Mouse (Mus musculus) cerebellum, adult 9-10 months (tissue): ENCODE measurements around the gene D430042O09Rik.

Experiments used
- DNase-seq: peaks from one replicate; pipeline ENCODE4 v3.0.0; 2022

The D430042O09Rik gene

DNA sequence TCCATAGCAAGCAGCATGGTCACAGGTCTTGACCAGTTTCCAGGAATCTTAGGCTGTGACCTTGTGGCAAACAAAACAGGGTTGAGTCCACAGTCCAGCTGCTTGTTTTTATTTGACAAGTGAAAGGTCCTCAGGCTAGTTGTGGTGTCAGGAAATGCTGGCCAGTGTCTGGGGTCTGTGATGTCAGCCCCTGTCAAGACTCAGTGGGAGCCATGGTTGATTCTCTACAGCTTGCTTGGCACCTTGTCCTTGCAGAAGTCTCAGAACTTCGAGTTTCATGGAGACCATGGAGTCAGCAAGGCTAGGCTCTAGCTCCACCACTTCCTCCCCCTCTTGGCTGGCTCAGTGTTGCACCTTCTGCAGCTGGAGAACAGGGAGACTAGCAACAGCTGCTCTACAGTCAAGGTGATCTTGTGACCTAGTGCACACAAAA lies 33.6 kb downstream of the D430042O09Rik start:
- no peak for DNase-seq

DNA sequence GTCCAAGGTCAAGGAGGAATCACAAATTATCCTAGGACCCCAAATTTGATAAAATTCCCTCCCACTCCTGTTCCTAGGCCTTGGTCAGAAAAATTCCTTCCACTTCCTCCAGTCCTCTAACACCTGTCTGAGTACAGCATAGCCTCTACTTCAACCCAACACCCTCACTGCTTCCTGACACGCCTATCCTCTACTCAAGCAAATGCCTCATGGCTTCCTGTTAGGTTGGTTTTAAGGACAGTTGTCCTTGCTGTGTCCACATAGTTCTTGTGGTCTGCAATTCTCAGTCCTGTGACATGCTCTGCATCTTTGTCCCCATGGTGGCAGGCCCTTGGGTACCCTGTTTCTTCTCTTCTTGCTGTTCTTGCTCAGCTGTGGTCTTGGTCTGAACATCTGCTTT lies 37.1 kb downstream of the D430042O09Rik start:
- DNase-seq = no peak

DNA sequence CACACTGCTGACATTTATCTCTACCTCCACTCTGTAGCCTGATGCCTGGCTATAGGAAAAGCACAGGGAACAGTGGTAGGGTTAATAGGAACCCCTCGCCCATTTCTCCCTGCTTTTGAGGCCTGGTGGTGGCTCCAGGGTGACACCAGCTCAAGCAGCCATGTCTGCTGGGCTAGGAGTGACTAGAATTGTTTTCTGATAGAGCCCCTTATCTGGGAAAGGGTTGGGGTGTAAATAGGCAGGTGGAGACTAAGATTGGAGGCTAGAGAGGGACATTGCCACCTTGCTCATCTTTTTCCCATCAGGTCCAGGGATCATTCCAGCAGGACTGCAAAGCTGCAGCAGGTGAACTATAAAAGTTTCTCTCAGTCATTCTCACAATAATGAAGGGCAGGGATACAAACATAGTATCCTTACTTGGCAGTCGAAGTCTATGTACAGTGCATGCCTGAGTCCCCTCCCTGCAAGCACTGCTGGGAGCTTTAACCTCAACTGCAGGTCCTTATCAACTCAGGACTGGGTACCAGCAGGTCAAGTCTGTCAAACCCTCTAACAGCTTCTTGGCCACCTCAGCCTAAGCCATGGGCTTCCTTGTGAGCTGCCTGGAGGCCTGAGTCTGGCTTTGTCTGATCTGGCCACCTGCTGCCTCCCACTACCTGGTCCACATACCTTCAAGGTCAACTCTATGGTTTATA lies 39.1 kb downstream of the D430042O09Rik start:
- DNase-seq = no peak

DNA sequence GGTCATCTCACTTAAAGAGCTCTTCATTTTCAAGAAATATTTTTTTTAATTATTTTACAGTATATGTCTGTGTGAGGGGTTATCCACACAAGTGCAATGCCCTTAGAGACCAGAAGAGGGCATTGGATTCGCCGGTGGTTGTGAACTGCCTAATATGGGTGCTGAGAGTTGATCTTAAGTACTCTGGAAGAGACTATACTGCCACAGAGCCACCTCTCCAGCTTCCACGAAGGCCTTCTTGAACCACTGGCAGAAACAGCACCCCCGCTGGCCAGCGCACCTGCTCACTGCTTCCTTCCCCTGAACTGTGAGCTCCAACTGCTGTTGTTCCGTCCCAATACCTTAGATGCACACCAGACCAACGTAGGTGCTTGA lies 39.6 kb downstream of the D430042O09Rik start:
- DNase-seq = no peak

DNA sequence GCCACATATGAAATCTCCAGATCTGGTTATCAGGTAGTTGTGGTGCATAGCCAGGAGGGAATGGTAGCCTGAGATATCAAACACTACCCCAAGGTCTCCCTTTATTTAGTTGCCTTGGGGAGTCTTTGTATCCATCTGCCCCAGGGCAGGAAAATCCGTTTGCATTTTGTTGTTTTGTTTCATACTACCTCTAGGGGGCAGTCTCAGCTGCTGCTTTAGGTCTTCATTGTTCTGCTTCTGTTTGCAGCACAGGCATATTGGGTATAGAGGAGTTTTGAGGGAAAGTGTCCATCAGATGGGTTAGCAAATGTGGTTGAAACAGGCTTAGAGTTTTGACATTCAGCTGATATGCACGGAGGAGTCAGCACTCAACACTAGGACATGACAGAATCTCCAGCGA lies 40.5 kb downstream of the D430042O09Rik start:
- DNase-seq = peak; percentile 49

DNA sequence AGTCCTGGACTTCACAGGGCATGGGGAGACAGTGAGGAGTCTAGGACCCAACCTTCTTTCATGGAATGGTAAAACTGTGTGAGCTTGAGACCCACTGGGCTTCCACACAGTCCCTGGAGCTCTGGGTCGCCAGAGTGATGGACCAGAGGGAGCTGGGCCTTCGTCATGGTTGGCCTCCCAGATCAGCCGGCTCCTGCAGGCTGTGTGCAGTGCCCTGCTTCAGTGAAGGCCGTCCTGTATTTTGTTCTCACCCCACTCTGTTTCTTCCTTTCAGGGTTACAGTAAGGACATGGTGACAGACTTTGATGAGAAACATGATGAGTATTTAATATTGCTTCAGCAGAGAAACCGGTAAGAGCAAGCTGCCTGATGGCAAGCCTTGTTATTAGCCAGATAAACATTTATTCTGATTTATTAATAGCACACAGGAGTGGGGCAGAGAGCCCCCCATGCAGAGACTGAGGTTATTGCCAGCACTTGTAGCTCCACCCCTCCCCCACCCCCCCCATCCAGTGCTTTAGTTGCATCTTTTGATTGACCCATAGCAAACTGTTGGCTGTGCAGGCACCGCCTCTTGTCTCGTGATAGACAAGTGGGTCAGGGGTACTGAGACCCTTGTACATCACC lies 45.1 kb downstream of the D430042O09Rik start:
- DNase-seq = no peak

DNA sequence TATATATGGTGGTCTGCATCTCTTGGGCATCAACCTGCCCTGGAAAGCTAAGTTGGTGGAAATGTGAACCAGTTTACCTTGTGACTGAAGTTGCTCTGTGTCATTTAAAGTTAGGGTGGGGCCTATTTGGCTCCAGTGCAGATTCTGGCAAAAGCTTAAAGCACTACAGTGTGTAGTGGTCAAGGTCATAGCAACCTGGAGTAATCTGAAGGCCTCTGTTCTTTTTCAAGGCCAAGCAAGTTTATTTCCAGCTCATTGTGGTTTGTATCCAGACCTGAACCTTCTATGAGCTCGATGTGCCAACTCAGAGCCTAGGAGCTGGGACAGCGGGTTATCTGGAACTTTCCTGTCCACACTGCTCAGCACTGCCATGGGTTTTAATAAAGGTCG lies 45.6 kb downstream of the D430042O09Rik start:
- DNase-seq = no peak

DNA sequence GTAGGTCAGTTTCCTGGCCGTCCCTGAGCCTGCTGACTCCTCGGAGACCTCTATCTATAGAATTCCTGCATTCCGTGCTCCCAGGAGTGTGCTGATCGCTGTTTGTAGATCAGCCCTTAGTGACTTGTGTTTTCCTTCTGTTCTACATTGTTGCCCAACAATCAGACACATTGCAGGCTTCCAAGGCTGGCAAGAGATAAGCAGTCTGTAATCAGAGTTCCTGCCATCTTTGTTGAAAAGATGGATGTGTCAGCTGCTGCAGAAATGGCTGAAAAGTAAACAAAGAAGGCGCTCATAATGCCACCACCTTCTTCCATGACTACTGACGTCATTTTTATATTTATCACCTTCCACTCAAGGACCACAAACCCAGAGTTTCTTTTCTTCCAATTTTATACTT lies 49.1 kb downstream of the D430042O09Rik start:
- DNase-seq = no peak

DNA sequence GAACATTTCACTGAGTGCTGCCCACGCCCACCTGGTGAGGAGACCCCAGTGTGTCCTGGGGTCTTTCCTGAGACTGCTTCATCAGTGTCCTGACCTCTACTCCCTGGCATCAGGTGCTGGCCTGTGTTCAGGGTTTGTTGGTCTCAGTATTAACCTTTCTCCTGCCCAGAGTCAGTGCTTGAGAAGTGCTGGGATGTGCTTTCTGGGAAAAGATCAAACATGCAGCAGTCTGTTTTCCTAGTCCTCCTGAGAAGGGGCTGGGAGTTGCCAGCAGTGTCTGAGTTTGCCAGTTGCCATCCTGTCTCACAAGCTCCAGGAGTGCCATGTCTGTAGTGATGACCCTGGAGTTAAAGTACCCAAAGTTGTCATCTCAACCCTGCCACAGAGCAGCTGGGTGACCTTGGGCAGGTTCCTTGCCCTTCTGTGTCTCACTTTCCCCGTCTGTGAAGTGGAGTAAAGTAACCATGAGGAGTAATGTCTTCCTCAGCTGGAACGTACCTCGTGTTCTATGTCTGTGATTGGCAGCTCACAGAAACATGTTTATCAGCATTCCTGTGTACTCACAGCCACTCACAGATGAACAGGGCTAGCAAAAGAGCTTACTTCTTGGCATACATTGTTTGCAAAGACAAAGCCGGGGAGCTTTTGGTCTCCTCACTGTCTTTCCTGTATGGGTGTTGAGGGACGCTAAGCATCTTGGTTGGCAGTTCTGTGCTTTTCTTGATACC lies 50.4 kb downstream of the D430042O09Rik start:
- DNase-seq = no peak

DNA sequence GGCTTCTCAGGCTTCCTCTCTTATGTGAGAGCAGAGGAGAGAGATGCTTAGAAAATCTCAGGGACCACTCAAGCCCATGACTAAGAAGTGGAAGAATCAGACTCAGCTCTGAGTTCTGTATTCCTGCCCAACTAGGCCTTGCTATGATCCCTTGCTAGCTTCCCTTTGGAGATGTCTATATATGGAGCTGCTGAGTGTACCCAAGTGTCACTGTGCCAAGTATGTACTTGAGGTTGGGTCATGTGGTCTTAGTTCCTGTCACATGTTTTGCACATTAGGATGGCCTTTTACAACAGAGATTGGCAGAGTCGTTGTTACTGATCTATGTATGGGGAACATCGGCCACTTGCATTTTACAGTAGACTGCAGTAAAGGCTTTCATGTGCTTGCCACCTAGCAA lies 54.6 kb downstream of the D430042O09Rik start:
- DNase-seq = no peak

DNA sequence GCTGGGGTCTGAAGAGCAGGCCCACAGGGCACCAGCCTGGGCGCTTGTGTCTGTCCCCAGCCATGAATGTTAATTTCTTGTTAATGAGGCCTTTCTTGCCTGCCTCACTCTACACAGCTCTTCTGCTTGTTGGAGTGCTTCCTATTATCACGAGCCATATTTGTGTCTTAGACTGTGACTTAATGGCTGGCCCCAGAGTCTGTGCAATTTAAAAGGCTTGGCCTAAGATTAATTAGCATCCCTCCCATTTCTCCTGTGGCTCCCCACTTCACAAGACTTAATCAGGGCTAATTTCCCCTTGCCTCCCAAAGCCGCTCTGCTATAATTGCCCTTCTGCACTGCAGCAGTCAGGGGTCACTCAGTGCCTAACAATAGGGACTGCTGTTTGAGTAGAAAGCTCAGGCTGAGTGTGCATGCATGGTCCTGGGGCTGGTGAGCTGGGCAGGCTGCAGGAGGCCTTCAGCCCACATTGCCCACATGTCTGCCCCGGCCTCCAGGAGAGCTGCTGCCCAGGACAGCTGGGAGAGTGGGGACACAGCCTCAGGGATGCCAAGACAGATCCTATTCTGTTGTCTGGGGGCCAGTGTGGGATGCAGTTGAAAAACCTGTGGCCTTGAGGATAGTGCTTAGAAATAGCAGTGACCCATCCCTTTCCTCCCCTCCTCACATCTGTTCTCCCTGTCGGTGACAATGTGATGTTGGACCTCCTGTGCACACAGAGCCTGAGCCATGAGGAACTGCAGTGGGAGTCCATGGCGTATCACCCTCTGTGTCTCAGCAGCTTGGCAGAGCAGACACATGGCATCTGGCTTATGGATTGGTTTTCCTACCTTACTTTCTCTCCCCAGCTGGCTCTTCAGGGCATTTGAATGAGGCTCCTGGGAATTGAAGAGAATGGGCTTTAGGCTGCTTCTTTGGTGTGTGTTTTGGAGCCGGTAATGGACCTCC lies 55.5 kb downstream of the D430042O09Rik start:
- no peak for DNase-seq

DNA sequence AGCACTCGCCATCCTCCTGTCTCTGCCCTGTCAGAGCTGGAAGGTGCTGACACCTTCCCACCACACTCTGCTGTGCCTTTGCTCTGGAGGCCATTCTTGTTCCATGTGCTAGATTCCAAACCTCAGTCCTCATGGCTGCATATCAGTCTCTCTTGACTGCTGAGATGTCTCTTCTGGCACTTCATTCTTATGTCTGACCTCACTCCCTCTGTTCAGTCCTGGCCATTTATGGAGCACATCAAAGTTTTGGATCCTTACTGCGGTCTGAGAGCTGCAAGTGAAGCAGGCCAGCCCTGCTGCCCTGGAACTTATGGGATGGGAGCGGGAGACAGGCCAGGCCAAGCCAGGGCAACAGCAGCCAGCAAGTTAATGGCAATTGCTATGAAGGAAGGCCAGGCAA lies 56.7 kb downstream of the D430042O09Rik start:
- no peak for DNase-seq

DNA sequence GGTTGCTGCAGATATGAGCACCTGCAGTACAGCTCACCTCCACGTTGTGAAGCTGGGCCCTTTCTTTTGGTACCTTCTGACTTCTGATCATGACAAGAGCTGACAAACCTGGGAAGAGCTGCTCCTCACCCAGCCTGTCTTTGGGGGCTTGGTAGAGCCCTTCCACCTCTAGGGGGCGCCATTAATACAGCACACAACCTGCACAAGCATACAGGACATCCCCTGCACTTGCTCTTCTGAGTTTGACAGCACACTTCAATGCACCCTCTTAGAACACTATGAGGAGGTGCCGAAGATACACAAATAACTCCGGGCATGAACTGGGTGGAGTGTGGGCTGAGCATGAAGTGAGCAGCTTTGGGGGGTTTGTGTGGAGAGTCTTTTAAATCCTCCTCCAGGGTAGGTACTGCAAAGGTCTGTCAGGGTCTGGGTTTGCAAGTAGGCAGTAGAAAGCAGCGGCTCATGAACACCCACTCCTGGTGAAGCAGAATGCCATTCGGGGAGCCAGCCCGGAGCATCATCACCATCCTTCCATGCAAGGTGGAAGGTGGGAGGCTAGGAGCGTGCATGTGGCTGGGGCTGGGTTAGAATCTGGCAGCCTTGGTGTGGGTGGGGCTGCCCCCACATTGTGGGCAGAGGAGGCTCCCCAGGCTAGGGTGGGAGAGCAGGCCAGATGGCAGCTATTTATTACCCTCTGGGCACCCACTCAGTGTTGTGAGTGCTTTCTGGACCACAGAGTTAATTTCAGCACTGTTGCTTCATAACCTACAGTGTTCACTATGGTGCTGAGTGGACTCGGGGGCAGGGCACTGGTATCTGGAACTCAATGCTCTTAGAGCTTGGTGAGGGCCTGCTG lies 59.5 kb downstream of the D430042O09Rik start:
- peak; percentile 82 for DNase-seq

DNA sequence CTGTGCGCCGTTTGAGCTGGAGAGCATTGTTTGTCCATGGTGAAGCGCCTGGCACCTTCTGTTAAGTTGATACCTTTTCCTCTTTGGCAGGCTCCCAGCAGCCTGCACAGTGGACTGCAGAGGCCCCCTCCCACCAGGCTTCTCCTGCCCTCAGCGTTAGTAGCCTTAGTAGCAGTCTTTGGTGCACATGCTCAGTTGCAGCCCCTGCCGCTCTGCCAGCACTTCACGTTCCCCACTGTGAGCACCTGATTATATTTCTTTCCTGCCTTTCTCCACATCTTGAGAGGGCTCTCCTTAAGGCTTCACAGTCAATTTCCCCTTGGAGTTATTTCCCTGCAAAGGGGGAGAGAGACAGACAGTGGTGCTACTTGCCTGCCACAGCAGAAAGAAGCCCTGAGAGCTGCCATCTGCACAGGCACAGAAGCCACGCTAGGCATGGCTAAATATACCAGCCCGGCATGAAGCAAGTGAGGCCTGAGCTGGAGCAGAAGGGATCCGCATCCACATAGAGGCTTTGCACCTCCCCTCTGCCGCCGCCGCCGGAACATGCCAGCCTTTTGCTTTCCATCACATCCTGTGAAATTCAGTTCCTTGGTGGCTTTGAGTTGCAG lies 65.4 kb downstream of the D430042O09Rik start:
- DNase-seq = peak; percentile 67

DNA sequence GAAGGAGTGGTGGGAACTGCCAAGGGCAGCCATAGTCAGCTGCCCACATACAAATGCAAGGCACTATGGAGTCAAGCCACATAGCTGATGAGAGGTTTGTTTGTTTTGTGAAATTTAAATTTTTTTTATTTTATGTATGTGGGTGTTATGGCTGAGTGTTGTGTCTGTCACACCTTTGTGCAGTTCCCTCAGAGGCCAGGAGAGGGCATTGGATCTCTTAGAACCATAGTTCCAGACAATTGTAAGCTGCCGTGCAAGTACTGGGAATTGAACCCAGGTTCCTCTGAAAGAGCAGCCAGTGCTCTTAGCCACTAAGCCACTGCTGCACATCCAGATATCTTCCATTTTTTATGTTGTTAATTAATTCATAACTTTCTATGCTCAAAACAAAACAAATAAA lies 75.5 kb downstream of the D430042O09Rik start:
- DNase-seq = no peak

DNA sequence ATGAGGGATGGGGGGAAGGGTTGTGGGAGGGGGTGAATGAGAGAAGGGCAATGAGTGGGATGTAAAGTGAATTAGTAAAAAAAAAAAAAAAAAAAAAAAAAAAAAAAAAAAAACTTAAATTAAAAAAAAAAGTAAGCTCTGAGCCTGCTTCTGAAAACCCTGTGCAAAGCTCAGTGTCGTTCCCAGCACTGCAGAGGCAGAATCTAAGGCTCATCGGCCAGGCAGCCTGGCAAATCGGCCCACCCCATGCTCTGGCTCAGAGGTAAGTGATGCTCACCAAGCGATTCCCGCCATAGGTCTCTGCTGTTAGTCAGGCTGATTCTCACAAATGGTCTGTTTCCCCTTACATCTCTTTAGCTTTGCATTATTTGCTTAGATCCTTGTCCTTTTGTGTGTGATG lies 78.4 kb downstream of the D430042O09Rik start:
- DNase-seq = no peak

DNA sequence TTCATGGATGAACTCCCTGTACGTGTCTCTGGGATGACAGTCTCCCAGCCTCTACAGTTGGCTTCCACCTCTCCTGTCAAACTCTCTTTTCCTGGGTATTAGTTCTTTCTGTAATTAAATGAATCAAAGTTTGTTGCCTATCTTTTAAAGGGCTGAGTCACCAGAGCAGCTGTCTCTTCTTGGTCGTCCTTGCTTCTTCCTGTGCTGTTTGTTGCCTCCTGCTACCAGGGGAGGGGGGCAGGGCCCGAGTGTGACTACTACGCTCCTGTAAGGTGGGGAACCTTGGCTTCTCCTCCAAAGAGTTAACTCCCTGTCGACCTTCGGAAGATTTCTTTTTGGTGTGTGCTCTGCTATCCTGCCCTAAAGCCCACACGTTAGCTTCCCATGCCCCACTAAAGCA lies 79.4 kb downstream of the D430042O09Rik start:
- DNase-seq = no peak

DNA sequence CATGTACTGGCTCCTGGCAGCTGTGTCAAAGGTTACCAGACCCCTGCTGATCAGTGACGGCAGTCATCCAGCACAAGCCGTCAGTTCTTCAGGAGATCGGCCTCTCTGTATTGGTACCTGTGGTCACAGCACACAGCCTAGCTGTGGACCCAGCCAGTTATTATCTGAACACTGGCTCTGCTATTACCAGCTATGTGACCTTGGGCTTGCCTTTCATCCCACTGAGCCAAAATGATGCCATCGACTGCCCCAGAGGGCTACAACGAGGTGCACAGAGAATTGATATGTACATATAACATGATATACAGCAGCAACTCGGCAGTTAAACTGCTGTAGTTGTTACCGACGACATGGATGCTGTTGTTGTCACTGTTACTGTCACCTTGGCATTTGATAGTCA lies 82.4 kb downstream of the D430042O09Rik start:
- DNase-seq = no peak

DNA sequence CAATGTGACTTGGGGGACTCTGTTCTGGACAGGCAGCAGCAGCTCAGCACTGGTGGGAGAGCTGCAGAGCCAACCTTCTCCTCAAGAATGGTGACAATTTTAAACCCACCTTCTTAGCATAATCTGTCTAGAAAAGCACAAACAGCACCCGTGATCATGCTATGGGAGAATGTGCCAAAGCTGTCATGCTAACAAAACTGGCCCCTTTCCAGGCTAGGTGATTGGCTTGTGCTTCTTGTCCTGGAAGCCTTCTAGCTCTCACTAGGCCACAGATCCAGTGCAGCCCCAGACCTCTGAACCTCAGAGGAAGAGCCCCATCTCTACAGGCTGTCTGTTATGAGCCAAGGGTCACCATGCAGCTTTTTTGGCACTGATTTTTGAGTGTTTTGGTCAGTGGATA lies 98.9 kb downstream of the D430042O09Rik start:
- no peak for DNase-seq

DNA sequence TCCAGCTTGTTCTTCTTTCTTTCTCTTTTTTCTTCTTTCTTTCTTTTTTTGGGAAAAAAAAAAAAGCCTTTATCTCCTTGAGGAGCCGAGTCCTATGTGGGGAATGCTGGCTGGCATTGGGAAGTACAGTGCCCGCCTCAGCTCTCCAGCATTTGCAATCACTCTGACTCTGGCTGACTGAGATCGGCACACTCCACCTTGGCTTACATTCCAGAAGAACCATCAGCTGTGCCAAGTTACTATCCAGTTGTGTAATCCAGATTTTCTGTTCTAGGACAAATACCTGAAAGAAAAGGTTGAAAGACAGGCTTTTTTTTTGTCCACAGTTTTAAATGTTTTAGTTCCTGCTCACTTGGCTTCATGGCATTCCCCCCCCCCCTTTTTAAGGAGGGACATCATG lies 100.5 kb downstream of the D430042O09Rik start:
- DNase-seq = no peak

DNA sequence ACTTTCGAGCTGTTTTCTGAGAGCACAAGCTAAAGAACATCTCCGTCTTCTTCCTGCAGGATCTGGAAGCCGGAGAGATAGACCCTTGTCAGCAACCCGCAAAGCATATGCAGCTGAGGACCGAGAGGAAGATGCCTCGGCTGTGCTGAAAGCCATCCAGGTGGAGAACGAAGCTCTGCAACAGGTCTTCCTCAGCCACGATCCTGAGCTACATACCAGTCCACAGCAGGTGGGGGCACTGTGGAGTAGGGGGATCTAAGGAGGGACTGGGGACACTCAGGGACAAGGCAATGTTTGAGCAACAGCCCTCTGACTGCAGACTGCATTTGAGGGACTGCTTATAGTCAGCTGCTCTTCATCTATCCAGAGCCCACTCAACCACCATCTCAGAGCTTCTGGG lies 105.0 kb downstream of the D430042O09Rik start:
- no peak for DNase-seq

DNA sequence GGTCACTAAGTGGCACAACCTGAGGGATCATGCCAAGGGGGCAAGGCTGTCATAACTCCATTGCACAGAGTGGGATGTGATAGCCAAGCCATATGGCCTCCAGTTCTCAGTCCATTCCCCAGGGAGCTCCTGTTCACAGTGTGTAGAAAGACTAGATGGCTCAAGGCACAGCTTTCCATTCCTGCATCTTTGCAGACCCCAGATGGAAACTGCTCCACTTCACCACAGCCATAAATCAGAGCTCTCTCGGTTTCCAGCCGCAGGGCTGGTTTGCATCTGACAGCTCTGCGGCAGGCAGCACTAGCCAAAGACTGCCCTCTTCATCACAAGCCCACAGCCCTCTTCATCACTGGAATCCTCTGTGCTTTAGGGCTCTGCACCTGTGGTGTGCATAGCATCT lies 108.0 kb downstream of the D430042O09Rik start:
- no peak for DNase-seq
